15 mouse cellular contexts compared by ENCODE assay signal in the genomic region with DNA sequence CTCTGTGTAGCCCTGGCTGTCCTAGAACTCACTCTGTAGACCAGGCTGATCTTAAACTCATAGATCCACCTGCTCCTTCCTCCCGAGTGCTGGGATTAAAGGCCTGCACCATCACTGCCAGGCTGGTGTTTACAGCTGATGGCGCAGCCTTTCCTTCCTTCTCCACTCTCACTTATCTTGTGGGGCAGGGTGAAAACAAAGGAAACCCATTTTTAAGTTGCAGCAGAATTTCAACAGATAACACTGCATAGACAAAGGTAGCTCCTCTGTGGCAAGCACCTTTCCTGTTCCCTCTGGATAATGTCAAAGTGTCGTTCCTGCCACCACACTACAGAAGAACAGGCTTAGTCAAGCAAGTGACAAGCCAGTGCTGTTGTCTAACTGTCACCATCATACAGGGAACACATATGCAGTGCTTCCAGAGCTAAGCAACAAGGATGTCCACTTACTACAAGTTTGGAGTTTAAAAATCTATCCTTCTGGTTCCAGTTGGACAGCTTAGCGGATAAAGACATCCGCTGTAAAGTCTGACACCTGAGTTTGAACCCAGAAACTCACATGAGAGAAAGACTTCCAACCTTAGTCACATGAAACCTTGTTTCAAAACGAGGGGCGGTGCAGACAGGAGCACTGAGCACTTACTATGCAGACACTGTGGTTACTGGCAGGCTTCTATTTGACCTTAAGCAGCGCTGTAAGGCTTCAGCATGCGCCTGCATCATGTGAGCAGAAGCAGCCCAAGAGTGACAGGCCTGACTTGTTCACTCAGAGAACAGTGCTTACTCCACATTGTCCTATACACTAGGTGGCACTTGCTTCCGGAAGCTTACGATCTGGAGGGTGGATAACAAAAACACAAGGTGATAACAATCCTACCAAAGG. TPM values are rescaled to one million over a fixed set of nuclear protein-coding genes. Genes with fewer than 3 reads are reported as not detected.
DNase-seq lines count a peak whose midpoint lies in the region; ATAC-seq and TF ChIP-seq lines count a peak whose summit lies in the region.
"Had no signal": no experiment of that assay in that cellular context is flagged by ENCODE, and none has a peak within 500 bp of the region (broad histone marks: within the 10 kb centered on the region; RNA-seq: fewer than 3 reads in every experiment).

No protein-coding gene starts in this region.

- DNase-seq in kidney, adult 9 months: peak; percentile 9
- DNase-seq in kidney, adult 8-10 months: no peak
- DNase-seq in adipocyte (ENCODE audit: low spot score): peak; percentile 16
- DNase-seq in midbrain, embryonic 11.5 days (ENCODE audit: low spot score, missing footprints): no peak
- DNase-seq in ovary, adult 18-20 months (ENCODE audit: low spot score): no peak
- DNase-seq: cerebellum, adult 18-20 months; gastrocnemius, postnatal 25 days; right cerebral cortex, postnatal 14 days had no signal

- ATAC-seq in intestine, postnatal 0 days: peak; percentile 78
- ATAC-seq in megakaryocyte progenitor cell, adult 5-6 weeks (replicated peaks; ENCODE audit: poor library complexity): 0 out of 2 replicates have a peak, but pooled peaks have one; percentile 26
- no peak for ATAC-seq in forebrain, embryonic 16.5 days
- no peak for ATAC-seq in midbrain, embryonic 11.5 days (ENCODE audit: low FRiP score)

- H3K36me3 ChIP-seq in intestine, postnatal 0 days (ENCODE audit: control insufficient read depth, insufficient read depth): peaks cover 13% of the 10 kb centered on the region
- peaks cover 6% of the 10 kb centered on the region; the same call in 1 of the 2 replicates for H3K36me3 ChIP-seq in forebrain, embryonic 16.5 days (ENCODE audit: control insufficient read depth, insufficient read depth)
- H3K36me3 ChIP-seq in midbrain, embryonic 11.5 days (ENCODE audit: control insufficient read depth, insufficient read depth, low read length): peaks cover 4% of the 10 kb centered on the region; the same call in 1 of the 2 replicates

- peak overlapping the region; percentile 77 for H3K27ac ChIP-seq in intestine, postnatal 0 days (ENCODE audit: low read depth, low read length)
- no peak overlapping the region for H3K27ac ChIP-seq in forebrain, embryonic 16.5 days (ENCODE audit: low read length)
- H3K27ac ChIP-seq in midbrain, embryonic 11.5 days (ENCODE audit: low read depth, low read length): no peak overlapping the region
- H3K27ac ChIP-seq: hindbrain, embryonic 15.5 days; lung, embryonic 15.5 days; neural tube, embryonic 15.5 days had no signal

- H3K4me3 ChIP-seq in intestine, postnatal 0 days (ENCODE audit: low read depth, low read length): no peak overlapping the region
- H3K4me3 ChIP-seq in forebrain, embryonic 16.5 days (replicated peaks; ENCODE audit: low read length): no peak overlapping the region
- no peak overlapping the region for H3K4me3 ChIP-seq in midbrain, embryonic 11.5 days (ENCODE audit: low read depth, low read length)
- H3K4me3 ChIP-seq: hindbrain, embryonic 15.5 days; lung, embryonic 15.5 days; neural tube, embryonic 15.5 days had no signal

- peak; percentile 51 for TF ChIP-seq CTCF in intestine, postnatal 0 days (IDR thresholded peaks at IDR 0.05; ENCODE audit: low read depth)

- 55% methylated on average over 11 of the region's 11 CpGs for WGBS in intestine, postnatal 0 days
- WGBS in forebrain, embryonic 16.5 days: 90% methylated on average over 11 of the region's 11 CpGs
- 94% methylated on average over 11 of the region's 11 CpGs for WGBS in midbrain, embryonic 11.5 days

- H3K4me1 ChIP-seq in intestine, postnatal 0 days (replicated peaks; ENCODE audit: control insufficient read depth, insufficient read depth, low read length): 0 out of 2 replicates have a peak, but pooled peaks cover 4% of the 10 kb centered on the region
- H3K4me1 ChIP-seq in forebrain, embryonic 16.5 days (replicated peaks; ENCODE audit: control insufficient read depth, insufficient read depth, low read length): no peaks in the 10 kb centered on the region
- H3K4me1 ChIP-seq in midbrain, embryonic 11.5 days (ENCODE audit: control insufficient read depth, insufficient read depth, low read length): no peaks in the 10 kb centered on the region
- H3K4me1 ChIP-seq: hindbrain, embryonic 15.5 days; lung, embryonic 15.5 days had no signal

- H3K27me3 ChIP-seq in intestine, postnatal 0 days (replicated peaks; ENCODE audit: control insufficient read depth, insufficient read depth, low read length): no peaks in the 10 kb centered on the region
- no peaks in the 10 kb centered on the region for H3K27me3 ChIP-seq in forebrain, embryonic 16.5 days (replicated peaks; ENCODE audit: control insufficient read depth, insufficient read depth, low read length)
- no peaks in the 10 kb centered on the region for H3K27me3 ChIP-seq in midbrain, embryonic 11.5 days (ENCODE audit: control insufficient read depth, insufficient read depth, low read length)
- H3K27me3 ChIP-seq: CH12.LX; hindbrain, embryonic 15.5 days; lung, embryonic 15.5 days; neural tube, embryonic 15.5 days had no signal

- no peaks in the 10 kb centered on the region for H3K9me3 ChIP-seq in intestine, postnatal 0 days (ENCODE audit: control insufficient read depth)
- no peaks in the 10 kb centered on the region for H3K9me3 ChIP-seq in forebrain, embryonic 16.5 days (ENCODE audit: control insufficient read depth, low read length)
- H3K9me3 ChIP-seq in midbrain, embryonic 11.5 days (ENCODE audit: control insufficient read depth, low read length): no peaks in the 10 kb centered on the region
- H3K9me3 ChIP-seq: hindbrain, embryonic 15.5 days; lung, embryonic 15.5 days; neural tube, embryonic 15.5 days had no signal

- H3K9ac ChIP-seq in intestine, postnatal 0 days (ENCODE audit: low read depth, low read length): no peak overlapping the region
- H3K9ac ChIP-seq in forebrain, embryonic 16.5 days (replicated peaks; ENCODE audit: low read depth, low read length): no peak overlapping the region
- H3K9ac ChIP-seq in midbrain, embryonic 11.5 days (ENCODE audit: low read length): no peak overlapping the region
- H3K9ac ChIP-seq: hindbrain, embryonic 15.5 days; lung, embryonic 15.5 days; neural tube, embryonic 15.5 days had no signal

- H3K4me2 ChIP-seq in intestine, postnatal 0 days (replicated peaks; ENCODE audit: low read depth): peak overlapping the region; percentile 33
- H3K4me2 ChIP-seq in forebrain, embryonic 16.5 days (ENCODE audit: low read length): no peak overlapping the region
- no peak overlapping the region for H3K4me2 ChIP-seq in midbrain, embryonic 11.5 days
- H3K4me2 ChIP-seq: hindbrain, embryonic 15.5 days; lung, embryonic 15.5 days; neural tube, embryonic 15.5 days had no signal

RNA-seq across cellular contexts. Expression of a gene that starts 10.6 kb away (rescaled TPM):
- 52.9 and 53.7 TPM in 2 replicates for polyA plus RNA-seq in intestine, postnatal 0 days (2015; fragmentation: Nextera tagmentation; extraction: Ambion mirVana)
- 34.4 and 36.5 TPM in 2 replicates for total RNA-seq in megakaryocyte progenitor cell, adult 5-6 weeks (2015)
- 31.3 and 33.1 TPM in 2 replicates for total RNA-seq in megakaryocyte progenitor cell, adult 5-6 weeks (2017)
- 164 and 177 TPM in 2 replicates for polyA plus RNA-seq in forebrain, embryonic 16.5 days (2015; fragmentation: Nextera tagmentation; extraction: Ambion mirVana)
- polyA plus RNA-seq in midbrain, embryonic 11.5 days (2014; fragmentation: Nextera tagmentation; extraction: Ambion mirVana): 96.4 and 99.8 TPM in 2 replicates

RNA-seq across cellular contexts. Expression of a gene that starts 30.8 kb away (rescaled TPM):
- polyA plus RNA-seq in intestine, postnatal 0 days (2015; fragmentation: Nextera tagmentation; extraction: Ambion mirVana): 16.8 and 18.5 TPM in 2 replicates
- total RNA-seq in megakaryocyte progenitor cell, adult 5-6 weeks (2015): 36.1 and 42.9 TPM in 2 replicates
- 62.9 and 71.0 TPM in 2 replicates for total RNA-seq in megakaryocyte progenitor cell, adult 5-6 weeks (2017)
- 62.7 and 66.2 TPM in 2 replicates for polyA plus RNA-seq in forebrain, embryonic 16.5 days (2015; fragmentation: Nextera tagmentation; extraction: Ambion mirVana)
- polyA plus RNA-seq in midbrain, embryonic 11.5 days (2014; fragmentation: Nextera tagmentation; extraction: Ambion mirVana): 118 and 119 TPM in 2 replicates

RNA-seq across cellular contexts. Expression of a gene that starts 48.6 kb away (rescaled TPM):
- 46.5 and 58.8 TPM in 2 replicates for polyA plus RNA-seq in intestine, postnatal 0 days (2015; fragmentation: Nextera tagmentation; extraction: Ambion mirVana)
- 17.9 and 18.0 TPM in 2 replicates for total RNA-seq in megakaryocyte progenitor cell, adult 5-6 weeks (2015)
- 31.5 and 42.0 TPM in 2 replicates for total RNA-seq in megakaryocyte progenitor cell, adult 5-6 weeks (2017)
- 51.0 and 53.4 TPM in 2 replicates for polyA plus RNA-seq in forebrain, embryonic 16.5 days (2015; fragmentation: Nextera tagmentation; extraction: Ambion mirVana)
- polyA plus RNA-seq in midbrain, embryonic 11.5 days (2014; fragmentation: Nextera tagmentation; extraction: Ambion mirVana): 30.1 and 31.7 TPM in 2 replicates

Comparison
In these comparisons a context has a peak if more than half of its experiments do, and no peak if none do; other contexts are left out.
1. DNase-seq: peak in kidney, adult 9 months (single experiment) and adipocyte (single experiment); none in kidney, adult 8-10 months (0 of 2), midbrain, embryonic 11.5 days (single experiment) and ovary, adult 18-20 months (single experiment).
2. ATAC-seq: peak in intestine, postnatal 0 days (single experiment) and megakaryocyte progenitor cell, adult 5-6 weeks (single experiment); none in forebrain, embryonic 16.5 days (single experiment) and midbrain, embryonic 11.5 days (single experiment).